Mouse (Mus musculus): ENCODE measurements around the gene Fcor. TPM values are rescaled to one million over a fixed set of nuclear protein-coding genes. Genes with fewer than 3 reads are reported as not detected.
A peak's percentile ranks its signal among the peaks of the same experiment; 100 is the strongest.

Gene Fcor
- 16.8 and 20.9 TPM in 2 replicates for polyA plus RNA-seq (2015; fragmentation: Nextera tagmentation; extraction: Ambion mirVana)

- H3K36me3 ChIP-seq (ENCODE audit: control insufficient read depth, insufficient read depth, low read length): no peaks in the 10 kb centered on the region
- H3K4me2 ChIP-seq (ENCODE audit: low read length): peak within 1 kb of the TSS; percentile 75
- no peaks in the 10 kb centered on the region for H3K27me3 ChIP-seq (ENCODE audit: control insufficient read depth, insufficient read depth, low read depth, low read length)
- under 1% methylated on average over 23 of the region's 23 CpGs for WGBS
- peak; percentile 91 for ATAC-seq
- H3K27ac ChIP-seq (ENCODE audit: low read length): peak within 1 kb of the TSS; percentile 91
- peaks cover 9% of the 10 kb centered on the region for H3K4me1 ChIP-seq (ENCODE audit: control insufficient read depth, insufficient read depth, low read length)
- H3K4me3 ChIP-seq (ENCODE audit: low read depth, low read length): peak within 1 kb of the TSS; percentile 55
- peak within 1 kb of the TSS; percentile 72 for H3K9ac ChIP-seq (ENCODE audit: low read depth, low read length)
- H3K9me3 ChIP-seq (replicated peaks; ENCODE audit: control insufficient read depth, low read length, poor library complexity, severe bottlenecking): no peaks in the 10 kb centered on the region
These were observed at the start of gene Fcor for GRCm38 (mm10) chr8:3671980-3672491. Fcor (minus strand) TSS chr8:3672362.

GRCm38 (mm10) chr8:3721041-3721440 lies 48.9 kb upstream of the Fcor start:
- ATAC-seq: no peak
- 54% methylated on average over 1 of the region's 1 CpGs for WGBS
- H3K27ac ChIP-seq (ENCODE audit: low read length): no peak overlapping the region

GRCm38 (mm10) chr8:3720551-3720950 lies 48.4 kb upstream of the Fcor start, which contains the start of gene Clec4g:
Clec4g (minus strand) TSS chr8:3720651.
- H3K27ac ChIP-seq (ENCODE audit: low read length): no peak within 1 kb of the TSS
- H3K4me1 ChIP-seq (ENCODE audit: control insufficient read depth, insufficient read depth, low read length): no peaks in the 10 kb centered on the region
- no peaks in the 10 kb centered on the region for H3K9me3 ChIP-seq (replicated peaks; ENCODE audit: control insufficient read depth, low read length, poor library complexity, severe bottlenecking)
- 74% methylated on average over 5 of the region's 5 CpGs for WGBS
- ATAC-seq: no peak
- no peaks in the 10 kb centered on the region for H3K36me3 ChIP-seq (ENCODE audit: control insufficient read depth, insufficient read depth, low read length)
- no peak within 1 kb of the TSS for H3K4me3 ChIP-seq (ENCODE audit: low read depth, low read length)
- no peak within 1 kb of the TSS for H3K9ac ChIP-seq (ENCODE audit: low read depth, low read length)
- H3K27me3 ChIP-seq (ENCODE audit: control insufficient read depth, insufficient read depth, low read depth, low read length): no peaks in the 10 kb centered on the region
- H3K4me2 ChIP-seq (ENCODE audit: low read length): no peak within 1 kb of the TSS

More at GRCm38 (mm10) chr8:3721041-3721440, 48.9 kb upstream of the Fcor start:
- no peaks in the 10 kb centered on the region for H3K27me3 ChIP-seq (ENCODE audit: control insufficient read depth, insufficient read depth, low read depth, low read length)
- no peak overlapping the region for H3K4me3 ChIP-seq (ENCODE audit: low read depth, low read length)
- H3K4me2 ChIP-seq (ENCODE audit: low read length): no peak overlapping the region
- no peak overlapping the region for H3K9ac ChIP-seq (ENCODE audit: low read depth, low read length)
- H3K4me1 ChIP-seq (ENCODE audit: control insufficient read depth, insufficient read depth, low read length): no peaks in the 10 kb centered on the region
- H3K36me3 ChIP-seq (ENCODE audit: control insufficient read depth, insufficient read depth, low read length): no peaks in the 10 kb centered on the region
- H3K9me3 ChIP-seq (replicated peaks; ENCODE audit: control insufficient read depth, low read length, poor library complexity, severe bottlenecking): no peaks in the 10 kb centered on the region

- Histone ChIP-seq H3K9me3 (replicated peaks; ENCODE audit: control insufficient read depth, low read length, poor library complexity, severe bottlenecking) (no peaks in the 10 kb centered on the region), H3K36me3 (ENCODE audit: control insufficient read depth, insufficient read depth, low read length) (no peaks in the 10 kb centered on the region), H3K4me3 (ENCODE audit: low read depth, low read length) (no peak overlapping the region), H3K4me2 (ENCODE audit: low read length) (no peak overlapping the region), H3K9ac (ENCODE audit: low read depth, low read length) (no peak overlapping the region), H3K4me1 (ENCODE audit: control insufficient read depth, insufficient read depth, low read length) (no peaks in the 10 kb centered on the region), H3K27ac (ENCODE audit: low read length) (no peak overlapping the region), H3K27me3 (ENCODE audit: control insufficient read depth, insufficient read depth, low read depth, low read length) (no peaks in the 10 kb centered on the region)
- no peak for ATAC-seq
- WGBS: 18% methylated on average over 14 of the region's 14 CpGs
These were observed 46.4 kb upstream of the Fcor start for GRCm38 (mm10) chr8:3718559-3718958.

- ATAC-seq: no peak
- Histone ChIP-seq H3K9me3 (replicated peaks; ENCODE audit: control insufficient read depth, low read length, poor library complexity, severe bottlenecking) (no peaks in the 10 kb centered on the region), H3K9ac (ENCODE audit: low read depth, low read length) (no peak overlapping the region), H3K36me3 (ENCODE audit: control insufficient read depth, insufficient read depth, low read length) (no peaks in the 10 kb centered on the region), H3K4me3 (ENCODE audit: low read depth, low read length) (no peak overlapping the region), H3K4me1 (ENCODE audit: control insufficient read depth, insufficient read depth, low read length) (no peaks in the 10 kb centered on the region), H3K27ac (ENCODE audit: low read length) (no peak overlapping the region), H3K4me2 (ENCODE audit: low read length) (no peak overlapping the region), H3K27me3 (ENCODE audit: control insufficient read depth, insufficient read depth, low read depth, low read length) (no peaks in the 10 kb centered on the region)
- WGBS: 86% methylated on average over 12 of the region's 12 CpGs
These were observed 45.3 kb upstream of the Fcor start for GRCm38 (mm10) chr8:3717321-3717954.

GRCm38 (mm10) chr8:3711646-3712045 lies 39.5 kb upstream of the Fcor start:
- WGBS: 69% methylated on average over 2 of the region's 2 CpGs
- no peaks in the 10 kb centered on the region for H3K4me1 ChIP-seq (ENCODE audit: control insufficient read depth, insufficient read depth, low read length)
- no peak overlapping the region for H3K27ac ChIP-seq (ENCODE audit: low read length)
- no peaks in the 10 kb centered on the region for H3K27me3 ChIP-seq (ENCODE audit: control insufficient read depth, insufficient read depth, low read depth, low read length)
- H3K9me3 ChIP-seq (replicated peaks; ENCODE audit: control insufficient read depth, low read length, poor library complexity, severe bottlenecking): no peaks in the 10 kb centered on the region
- no peaks in the 10 kb centered on the region for H3K36me3 ChIP-seq (ENCODE audit: control insufficient read depth, insufficient read depth, low read length)
- no peak for ATAC-seq
- no peak overlapping the region for H3K4me2 ChIP-seq (ENCODE audit: low read length)
- H3K9ac ChIP-seq (ENCODE audit: low read depth, low read length): no peak overlapping the region
- H3K4me3 ChIP-seq (ENCODE audit: low read depth, low read length): no peak overlapping the region

GRCm38 (mm10) chr8:3710312-3710711 lies 38.1 kb upstream of the Fcor start:
- H3K27me3 ChIP-seq (ENCODE audit: control insufficient read depth, insufficient read depth, low read depth, low read length): no peaks in the 10 kb centered on the region
- 79% methylated on average over 3 of the region's 3 CpGs for WGBS

GRCm38 (mm10) chr8:3707611-3708010 lies 35.4 kb upstream of the Fcor start:
- H3K36me3 ChIP-seq (ENCODE audit: control insufficient read depth, insufficient read depth, low read length): no peaks in the 10 kb centered on the region

More at GRCm38 (mm10) chr8:3710312-3710711, 38.1 kb upstream of the Fcor start:
- Histone ChIP-seq H3K36me3 (ENCODE audit: control insufficient read depth, insufficient read depth, low read length) (no peaks in the 10 kb centered on the region), H3K4me3 (ENCODE audit: low read depth, low read length) (no peak overlapping the region), H3K27ac (ENCODE audit: low read length) (no peak overlapping the region), H3K4me1 (ENCODE audit: control insufficient read depth, insufficient read depth, low read length) (no peaks in the 10 kb centered on the region), H3K4me2 (ENCODE audit: low read length) (no peak overlapping the region), H3K9me3 (replicated peaks; ENCODE audit: control insufficient read depth, low read length, poor library complexity, severe bottlenecking) (no peaks in the 10 kb centered on the region), H3K9ac (ENCODE audit: low read depth, low read length) (no peak overlapping the region)
- no peak for ATAC-seq

GRCm38 (mm10) chr8:3705711-3706110 lies 33.5 kb upstream of the Fcor start:
- 75% methylated on average over 4 of the region's 4 CpGs for WGBS
- H3K4me2 ChIP-seq (ENCODE audit: low read length): no peak overlapping the region
- H3K9me3 ChIP-seq (replicated peaks; ENCODE audit: control insufficient read depth, low read length, poor library complexity, severe bottlenecking): no peaks in the 10 kb centered on the region
- no peaks in the 10 kb centered on the region for H3K27me3 ChIP-seq (ENCODE audit: control insufficient read depth, insufficient read depth, low read depth, low read length)
- ATAC-seq: no peak
- no peak overlapping the region for H3K27ac ChIP-seq (ENCODE audit: low read length)
- H3K36me3 ChIP-seq (ENCODE audit: control insufficient read depth, insufficient read depth, low read length): no peaks in the 10 kb centered on the region
- H3K9ac ChIP-seq (ENCODE audit: low read depth, low read length): no peak overlapping the region
- H3K4me3 ChIP-seq (ENCODE audit: low read depth, low read length): no peak overlapping the region
- no peaks in the 10 kb centered on the region for H3K4me1 ChIP-seq (ENCODE audit: control insufficient read depth, insufficient read depth, low read length)

More at GRCm38 (mm10) chr8:3707611-3708010, 35.4 kb upstream of the Fcor start:
- no peak overlapping the region for H3K27ac ChIP-seq (ENCODE audit: low read length)
- no peaks in the 10 kb centered on the region for H3K4me1 ChIP-seq (ENCODE audit: control insufficient read depth, insufficient read depth, low read length)
- ATAC-seq: no peak
- H3K27me3 ChIP-seq (ENCODE audit: control insufficient read depth, insufficient read depth, low read depth, low read length): no peaks in the 10 kb centered on the region
- 73% methylated on average over 7 of the region's 7 CpGs for WGBS
- H3K4me2 ChIP-seq (ENCODE audit: low read length): no peak overlapping the region
- no peak overlapping the region for H3K4me3 ChIP-seq (ENCODE audit: low read depth, low read length)
- H3K9me3 ChIP-seq (replicated peaks; ENCODE audit: control insufficient read depth, low read length, poor library complexity, severe bottlenecking): no peaks in the 10 kb centered on the region
- no peak overlapping the region for H3K9ac ChIP-seq (ENCODE audit: low read depth, low read length)

All from midbrain, embryonic 16.5 days (tissue).